Mouse (Mus musculus): ENCODE results near the gene Gm20390. TPM values are rescaled to one million over a fixed set of nuclear protein-coding genes. Genes with fewer than 3 reads are reported as not detected.

Gene Gm20390
- total RNA-seq (2021): 10 to 100 TPM; 39.1 to 42.8 TPM
- long read RNA-seq, experiment 1, partial matches to known transcripts: 18 of 18 reads
- long read RNA-seq, experiment 1, other reads (novel, unspliced or antisense): 0 of 18 reads
- long read RNA-seq, experiment 2, partial matches to known transcripts: 13 of 15 reads
- long read RNA-seq, experiment 2, other reads (novel, unspliced or antisense): 1 of 15 reads

- peak; percentile 90 to 95 for DNase-seq (ENCODE audit: low spot score in 2 of 2)
These were observed at the start of gene Gm20390, which contains the start of gene Nme1 for GRCm38 (mm10) chr11:93968005-93968847. Gene Gm20390 (minus strand): TSS chr11:93968293. Gene Nme1 (minus strand): TSS chr11:93968521.

- DNase-seq (ENCODE audit: low spot score in 2 of 2): no peak
These were observed 35.3 kb upstream of the Gm20390 start for GRCm38 (mm10) chr11:94003346-94003745.

GRCm38 (mm10) chr11:93999276-93999675, 31.2 kb upstream of the Gm20390 start:
- no peak for DNase-seq (ENCODE audit: low spot score in 2 of 2)

- no peak for DNase-seq (ENCODE audit: low spot score in 2 of 2)
These were observed 29.2 kb upstream of the Gm20390 start for GRCm38 (mm10) chr11:93997141-93997775.

GRCm38 (mm10) chr11:93996306-93997140, 28.4 kb upstream of the Gm20390 start:
- DNase-seq (ENCODE audit: low spot score in 2 of 2): peak; percentile 22 to 51

GRCm38 (mm10) chr11:93995720-93996305, 27.7 kb upstream of the Gm20390 start, which contains the start of gene Spag9:
Gene Spag9 (plus strand): TSS chr11:93996091.
- peak; percentile 93 to 95 for DNase-seq (ENCODE audit: low spot score in 2 of 2)

GRCm38 (mm10) chr11:93995111-93995719, 27.1 kb upstream of the Gm20390 start:
- DNase-seq (ENCODE audit: low spot score in 2 of 2): peak; percentile 26 to 74

- DNase-seq (ENCODE audit: low spot score in 2 of 2): no peak
These were observed 26.4 kb upstream of the Gm20390 start for GRCm38 (mm10) chr11:93994531-93994930.

GRCm38 (mm10) chr11:93988328-93989062, 20.4 kb upstream of the Gm20390 start:
- DNase-seq (ENCODE audit: low spot score in 2 of 2): no peak

GRCm38 (mm10) chr11:93987625-93988327, 19.7 kb upstream of the Gm20390 start:
- DNase-seq (ENCODE audit: low spot score in 2 of 2): no peak

- no peak for DNase-seq (ENCODE audit: low spot score in 2 of 2)
These were observed 18.9 kb upstream of the Gm20390 start for GRCm38 (mm10) chr11:93987026-93987425.

GRCm38 (mm10) chr11:93986298-93986697, 18.2 kb upstream of the Gm20390 start:
- DNase-seq (ENCODE audit: low spot score in 2 of 2): no peak

- no peak for DNase-seq (ENCODE audit: low spot score in 2 of 2)
These were observed 17.2 kb upstream of the Gm20390 start for GRCm38 (mm10) chr11:93985265-93985664.

GRCm38 (mm10) chr11:93984619-93985018, 16.5 kb upstream of the Gm20390 start:
- no peak for DNase-seq (ENCODE audit: low spot score in 2 of 2)

- no peak for DNase-seq (ENCODE audit: low spot score in 2 of 2)
These were observed 11.5 kb upstream of the Gm20390 start for GRCm38 (mm10) chr11:93979502-93980049.

- no peak for DNase-seq (ENCODE audit: low spot score in 2 of 2)
These were observed 4.9 kb upstream of the Gm20390 start for GRCm38 (mm10) chr11:93972951-93973350.

- DNase-seq (ENCODE audit: low spot score in 2 of 2): no peak
These were observed 1.7 kb upstream of the Gm20390 start for GRCm38 (mm10) chr11:93969799-93970198.

GRCm38 (mm10) chr11:93969171-93969570, 1.1 kb upstream of the Gm20390 start:
- DNase-seq (ENCODE audit: low spot score in 2 of 2): no peak

- DNase-seq (ENCODE audit: low spot score in 2 of 2): no peak
These were observed 695 bp upstream of the Gm20390 start for GRCm38 (mm10) chr11:93968848-93969128.
